Mouse (Mus musculus) heart, adult 11 months (tissue): ENCODE measurements at regions not wholly inside any gene's neighbourhood (a gene's known extent, or its start where the extent isn't known, plus 50 kb on each side); places are given as distances from the start of the nearest gene placed in this dataset.
"Not testable (repeated sequence)": the region's sequence is repeated elsewhere in the genome, so short reads cannot be mapped to it uniquely, and the experiment has no call there.

Experiments
- DNase-seq: peaks from one replicate; pipeline ENCODE4 v3.0.0; 2022

GRCm38 (mm10) chr12:20802027-20802426 lies 188.2 kb upstream of the Asap2 start:
- peak; percentile 7 for DNase-seq

- not testable (repeated sequence) for DNase-seq
Measured at GRCm38 (mm10) chr12:20805466-20805865, 184.8 kb upstream of the Asap2 start.

DNA sequence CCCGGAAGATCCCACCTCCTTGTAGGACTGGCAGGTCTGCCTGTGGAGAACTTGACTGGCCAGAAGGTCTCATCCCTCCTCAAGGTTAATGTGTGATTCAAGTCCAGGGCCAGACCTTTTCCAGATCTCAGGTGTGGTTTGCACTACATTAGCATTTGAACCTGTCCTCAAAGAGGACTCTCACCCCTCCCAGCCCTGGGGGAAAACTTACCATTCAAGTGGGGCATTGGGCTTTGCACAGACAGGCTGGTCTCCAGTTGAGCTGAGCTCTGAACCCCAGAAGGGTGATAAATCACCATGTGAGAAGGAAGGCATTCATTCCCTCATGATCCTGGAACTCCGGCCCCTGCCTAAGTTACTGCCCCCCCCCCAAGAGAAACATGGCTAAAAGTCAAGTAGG lies 183.6 kb upstream of the Asap2 start:
- no peak for DNase-seq

DNA sequence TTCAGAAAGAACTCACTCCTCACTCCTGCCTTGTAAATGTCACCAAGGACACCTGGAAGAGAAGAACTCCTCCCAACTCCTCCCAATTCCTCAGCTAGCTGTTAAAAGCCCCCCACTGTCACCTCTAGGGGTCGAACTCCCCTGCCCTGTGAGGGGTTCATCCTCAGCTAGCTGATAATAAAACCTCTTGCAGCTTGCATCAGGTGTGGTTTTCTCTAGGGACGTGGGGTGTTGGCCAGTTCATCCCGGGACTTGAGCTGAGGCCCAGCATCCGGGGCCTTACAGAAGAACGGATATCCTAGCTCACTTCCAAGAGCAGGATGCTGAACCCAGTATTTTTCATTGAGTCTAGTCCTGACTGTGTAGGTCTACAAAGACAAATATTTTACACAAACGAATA lies 176.4 kb upstream of the Asap2 start:
- DNase-seq = peak; percentile 24

- peak; percentile 76 for DNase-seq
Measured at GRCm38 (mm10) chr12:20815121-20815520, 175.1 kb upstream of the Asap2 start.

- peak; percentile 99 for DNase-seq
Measured at GRCm38 (mm10) chr12:20815599-20815998, 174.7 kb upstream of the Asap2 start.

- not testable (repeated sequence) for DNase-seq
Measured at GRCm38 (mm10) chr12:20843661-20844320, 146.5 kb upstream of the Asap2 start.

GRCm38 (mm10) chr12:20844873-20845272 lies 145.4 kb upstream of the Asap2 start:
- not testable (repeated sequence) for DNase-seq

DNA sequence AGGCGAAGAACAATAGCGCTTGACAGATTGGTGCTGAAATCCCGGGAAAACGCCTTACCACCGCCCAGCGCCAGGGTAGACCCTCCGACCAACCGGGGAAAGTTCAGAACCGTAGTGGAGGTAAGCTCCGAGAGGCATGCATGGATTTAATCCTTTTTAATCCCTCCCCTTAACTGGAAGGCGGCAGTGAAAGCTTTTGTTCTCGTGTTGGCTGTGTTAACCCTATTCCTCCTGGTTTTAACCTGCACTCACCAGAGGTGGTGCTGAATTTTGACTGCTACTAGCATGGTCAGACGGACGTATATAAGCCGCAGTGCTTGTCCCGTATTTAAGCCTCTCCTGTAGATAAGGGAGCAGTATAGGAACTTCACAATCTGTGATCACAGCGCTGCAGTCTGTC lies 145.0 kb upstream of the Asap2 start:
- DNase-seq = no peak

- peak; percentile 49 for DNase-seq
Measured at GRCm38 (mm10) chr12:20884104-20884503, 106.2 kb upstream of the Asap2 start.

DNA sequence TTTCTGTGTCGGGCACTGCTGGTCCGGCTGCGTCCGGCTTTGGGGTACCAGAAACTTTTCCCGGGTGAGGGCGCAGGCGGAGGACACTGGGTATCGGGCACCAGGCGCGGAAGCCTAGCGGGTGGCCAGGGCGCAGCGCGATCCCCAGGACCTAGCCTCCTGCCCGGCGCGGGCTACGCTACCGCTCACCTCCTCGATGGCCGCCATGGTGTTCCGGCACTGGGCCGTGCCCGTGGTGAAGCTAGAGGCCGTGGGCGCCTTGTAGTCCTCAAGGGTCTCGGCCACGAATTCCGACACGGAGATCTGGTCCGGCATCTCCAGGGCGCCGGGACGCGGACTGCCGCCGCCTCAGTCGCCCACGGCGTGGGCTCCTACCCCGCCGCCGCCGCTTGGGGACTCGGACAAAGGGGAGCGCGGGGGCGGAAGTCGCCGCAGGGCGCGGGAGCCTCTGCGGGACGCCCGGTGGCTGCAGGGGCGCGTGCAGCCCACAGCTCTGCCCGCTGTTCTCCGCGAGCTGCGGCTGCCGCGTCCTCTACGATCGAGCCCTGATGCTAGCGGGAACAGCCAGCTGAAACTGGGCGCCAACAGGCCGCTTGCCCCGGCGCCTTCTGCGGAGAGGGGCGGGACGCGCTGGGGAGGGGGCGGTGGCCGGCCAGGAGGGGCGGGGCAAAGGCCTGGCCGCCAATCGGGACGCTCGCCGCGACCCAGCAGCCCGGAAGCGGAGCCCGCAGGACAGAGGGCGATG lies 69.4 kb upstream of the Asap2 start:
- peak; percentile 98 for DNase-seq

- DNase-seq = not testable (repeated sequence)
Measured at GRCm38 (mm10) chr12:20921398-20922023, 68.7 kb upstream of the Asap2 start.

DNA sequence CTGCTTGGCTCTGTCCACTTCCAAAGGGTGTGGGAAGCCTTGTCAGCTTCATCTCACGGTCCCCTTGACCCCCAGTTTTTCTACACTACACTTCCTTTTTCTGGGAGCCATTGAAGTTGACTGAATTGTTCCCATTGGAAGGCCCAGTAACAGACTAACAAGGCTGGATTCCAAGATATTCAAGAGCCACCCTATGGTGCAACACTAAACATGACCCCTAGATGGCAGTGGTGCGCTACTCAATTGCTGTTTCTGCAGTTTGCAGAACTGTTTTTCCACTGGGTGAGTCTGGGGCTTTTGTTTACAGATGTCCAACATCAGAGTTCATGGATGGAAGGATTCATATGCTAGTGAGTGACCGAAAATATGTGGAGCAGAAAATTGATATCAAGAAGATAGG lies 61.3 kb upstream of the Asap2 start:
- not testable (repeated sequence) for DNase-seq
